Mouse (Mus musculus) midbrain, embryonic 11.5 days (tissue): Measurements from ENCODE around the gene Kdm4d. TPM values are rescaled to one million over a fixed set of nuclear protein-coding genes. Genes with fewer than 3 reads are reported as not detected.
"Not testable (repeated sequence)": the region's sequence is repeated elsewhere in the genome, so short reads cannot be mapped to it uniquely, and the experiment has no call there.

Experiments
- ATAC-seq: fragments of 200-750 bp; cut with Nextera tagmentation; 2 replicates; pipeline ENCODE4 v1.8.0; 2017; ENCODE audit warnings: moderate TSS enrichment, moderate library complexity; ENCODE audit not compliant: low FRiP score
- DNase-seq: peaks from one replicate; pipeline ENCODE4 v3.0.0; 2015; ENCODE audit warnings: low spot score; ENCODE audit errors: missing footprints
- H3K27ac ChIP-seq: fragments of 300-500 bp; sonication (generic); 2 replicates; pipeline ENCODE4 v1.5.1; 2014; ENCODE audit warnings: low read depth, low read length
- H3K27me3 ChIP-seq: fragments of 300-500 bp; sonication (generic); 2 replicates; pipeline ENCODE4 v1.6.1; 2014; ENCODE audit warnings: mild to moderate bottlenecking, low read length, moderate library complexity, mixed read lengths; ENCODE audit not compliant: control insufficient read depth, insufficient read depth
- H3K36me3 ChIP-seq: fragments of 300-500 bp; sonication (generic); 2 replicates; pipeline ENCODE4 v1.6.1; 2014; ENCODE audit warnings: mild to moderate bottlenecking, low read length, moderate library complexity, mixed read lengths; ENCODE audit not compliant: control insufficient read depth, insufficient read depth
- H3K4me1 ChIP-seq: fragments of 300-500 bp; sonication (generic); 2 replicates; pipeline ENCODE4 v1.6.1; 2014; ENCODE audit warnings: low read length; ENCODE audit not compliant: control insufficient read depth, insufficient read depth
- H3K4me2 ChIP-seq: fragments of 300-500 bp; sonication (generic); 2 replicates; pipeline ENCODE4 v1.6.1; 2014; ENCODE audit warnings: mild to moderate bottlenecking, moderate library complexity
- H3K4me3 ChIP-seq: fragments of 300-500 bp; sonication (generic); 2 replicates; pipeline ENCODE4 v1.5.1; 2014; ENCODE audit warnings: low read depth, low read length
- H3K9ac ChIP-seq: fragments of 300-500 bp; sonication (generic); 2 replicates; pipeline ENCODE4 v1.6.1; 2014; ENCODE audit warnings: low read length
- H3K9me3 ChIP-seq: fragments of 300-500 bp; sonication (generic); 2 replicates; pipeline ENCODE4 v1.6.1; 2016; ENCODE audit warnings: low read length; ENCODE audit not compliant: control insufficient read depth
- WGBS: fragments of 180-500 bp; shearing (Covaris S2); extraction: QIAGEN DNeasy Blood & Tissue Kit; methylation state at CpG from one replicate; pipeline ENCODE4 v1.1.7; 2014; 5-methylcytosine and 5-hydroxymethylcytosine counted together
- polyA plus RNA-seq: library from polyadenylated mRNA; unstranded; fragments of >200 nt; fragmentation: Nextera tagmentation; extraction: Ambion mirVana; gene quantifications from 2 replicates; pipeline ENCODE4 v1.2.1, GENCODE M21; 2014

The Kdm4d gene
- polyA plus RNA-seq, 1 experiment from 2014 or later, result 0.07 TPM

GRCm38 (mm10) chr9:14463668-14464067 is 36.6 kb downstream of the Kdm4d start:
- not testable (repeated sequence) for H3K9ac ChIP-seq, H3K4me2 ChIP-seq, H3K4me1 ChIP-seq, DNase-seq, ATAC-seq, H3K36me3 ChIP-seq, H3K27ac ChIP-seq, H3K27me3 ChIP-seq, H3K9me3 ChIP-seq, H3K4me3 ChIP-seq
- 74% methylated on average over 12 of the region's 12 CpGs for WGBS

- H3K4me1 ChIP-seq, H3K27me3 ChIP-seq, H3K9ac ChIP-seq, ATAC-seq, H3K4me2 ChIP-seq, H3K27ac ChIP-seq, H3K9me3 ChIP-seq, DNase-seq, H3K36me3 ChIP-seq, H3K4me3 ChIP-seq: not testable (repeated sequence)
- 100% methylated on average over 1 of the region's 1 CpGs for WGBS
Observed at GRCm38 (mm10) chr9:14462536-14462935, 37.7 kb downstream of the Kdm4d start.

- H3K36me3 ChIP-seq, result no peaks in the 10 kb centered on the region
- WGBS, result 88% methylated on average over 3 of the region's 3 CpGs
- DNase-seq, result no peak
- ATAC-seq, result no peak
- H3K4me1 ChIP-seq, result no peaks in the 10 kb centered on the region
- H3K4me3 ChIP-seq, result no peak overlapping the region
- no peaks in the 10 kb centered on the region for H3K9me3 ChIP-seq
- H3K27me3 ChIP-seq, result no peaks in the 10 kb centered on the region
- H3K9ac ChIP-seq, result no peak overlapping the region
- no peak overlapping the region for H3K27ac ChIP-seq
- no peak overlapping the region for H3K4me2 ChIP-seq
Observed at GRCm38 (mm10) chr9:14456320-14456719, 44.0 kb downstream of the Kdm4d start.

GRCm38 (mm10) chr9:14451120-14451519 is 49.2 kb downstream of the Kdm4d start:
- DNase-seq, H3K9ac ChIP-seq, H3K27ac ChIP-seq, H3K9me3 ChIP-seq, H3K27me3 ChIP-seq, ATAC-seq, H3K4me3 ChIP-seq, H3K4me1 ChIP-seq, H3K36me3 ChIP-seq, H3K4me2 ChIP-seq: not testable (repeated sequence)
- 65% methylated on average over 8 of the region's 8 CpGs for WGBS

- not testable (repeated sequence) for H3K4me2 ChIP-seq, H3K36me3 ChIP-seq, H3K9me3 ChIP-seq, H3K4me1 ChIP-seq, DNase-seq, H3K9ac ChIP-seq, ATAC-seq, H3K4me3 ChIP-seq, H3K27ac ChIP-seq, H3K27me3 ChIP-seq
- 88% methylated on average over 2 of the region's 2 CpGs for WGBS
Observed at GRCm38 (mm10) chr9:14447086-14447485, 53.2 kb downstream of the Kdm4d start.

GRCm38 (mm10) chr9:14440347-14440746 is 59.9 kb downstream of the Kdm4d start:
- no peak for DNase-seq
- 96% methylated on average over 1 of the region's 1 CpGs for WGBS
- ATAC-seq, result no peak

GRCm38 (mm10) chr9:14433252-14433939 is 66.9 kb downstream of the Kdm4d start:
- H3K4me2 ChIP-seq, result no peak overlapping the region
- H3K4me3 ChIP-seq, result no peak overlapping the region
- no peaks in the 10 kb centered on the region for H3K9me3 ChIP-seq
- no peaks in the 10 kb centered on the region for H3K27me3 ChIP-seq
- H3K27ac ChIP-seq, result no peak overlapping the region
- ATAC-seq (no peak), DNase-seq (no peak)
- no peak overlapping the region for H3K9ac ChIP-seq
- 65% methylated on average over 11 of the region's 11 CpGs for WGBS
- H3K4me1 ChIP-seq, result no peaks in the 10 kb centered on the region
- no peaks in the 10 kb centered on the region for H3K36me3 ChIP-seq

More at GRCm38 (mm10) chr9:14440347-14440746, 59.9 kb downstream of the Kdm4d start:
- no peaks in the 10 kb centered on the region for H3K4me1 ChIP-seq
- no peaks in the 10 kb centered on the region for H3K27me3 ChIP-seq
- no peak overlapping the region for H3K27ac ChIP-seq
- no peak overlapping the region for H3K4me2 ChIP-seq
- H3K4me3 ChIP-seq, result no peak overlapping the region
- H3K9ac ChIP-seq, result no peak overlapping the region
- H3K9me3 ChIP-seq, result no peaks in the 10 kb centered on the region
- no peaks in the 10 kb centered on the region for H3K36me3 ChIP-seq

Other genes with a start within 250 kb of the Kdm4d start
- gene Sesn3, start 225.4 kb downstream of the Kdm4d start, polyA plus RNA-seq, result 15.9 and 18.7 TPM in 2 replicates
- 7.9 and 9.8 TPM in 2 replicates for gene Endod1, start 119.0 kb downstream of the Kdm4d start, polyA plus RNA-seq
- gene Cwc15, start 135 bp upstream of the Kdm4d start, polyA plus RNA-seq, result 216 and 239 TPM in 2 replicates
- gene Amotl1, start 144.6 kb upstream of the Kdm4d start, polyA plus RNA-seq, result 14.8 and 15.2 TPM in 2 replicates
- 0.08 and 0.12 TPM in 2 replicates for gene Piwil4, start 240.3 kb upstream of the Kdm4d start, polyA plus RNA-seq